Mouse (Mus musculus) thymus, adult 2 months (tissue): ENCODE results near the gene Slc25a22. TPM values are rescaled to one million over a fixed set of nuclear protein-coding genes. Genes with fewer than 3 reads are reported as not detected.

ENCODE experiments used
- DNase-seq: peaks from one replicate; pipeline ENCODE4 v3.0.0; 2021
- H3K27ac ChIP-seq: fragments of 200-500 bp; 2 replicates; pipeline ENCODE4 v1.5.1; 2012; ENCODE audit warnings: low read length, control low read depth; ENCODE audit not compliant: control insufficient read depth, insufficient read depth
- H3K27me3 ChIP-seq: fragments of 200-500 bp; 2 replicates; pipeline ENCODE4 v1.6.1; 2012; ENCODE audit warnings: mild to moderate bottlenecking, low read length, moderate library complexity, mixed read lengths; ENCODE audit not compliant: control insufficient read depth, insufficient read depth
- H3K36me3 ChIP-seq: fragments of 200-500 bp; 2 replicates; pipeline ENCODE4 v1.6.1; 2012; ENCODE audit warnings: mild to moderate bottlenecking, low read length, moderate library complexity; ENCODE audit not compliant: control insufficient read depth, insufficient read depth
- H3K4me1 ChIP-seq: fragments of 200-500 bp; replicated peaks from 2 replicates; pipeline ENCODE4 v1.6.1; 2012; ENCODE audit warnings: low read length; ENCODE audit not compliant: control insufficient read depth, insufficient read depth
- H3K4me3 ChIP-seq: fragments of 200-500 bp; 2 replicates; pipeline ENCODE4 v1.5.1; 2012; ENCODE audit warnings: mild to moderate bottlenecking, low read length, control low read depth, moderate library complexity; ENCODE audit not compliant: control insufficient read depth, insufficient read depth
- CTCF ChIP-seq: fragments of 200-500 bp; IDR thresholded peaks from 2 replicates; pipeline ENCODE4 v1.5.1; 2012; ENCODE audit warnings: mild to moderate bottlenecking, control low read depth, low read length, moderate library complexity, borderline replicate concordance; ENCODE audit not compliant: control insufficient read depth, poor library complexity, insufficient read depth; ENCODE audit errors: extremely low read depth
- POLR2A ChIP-seq: fragments of 200-500 bp; IDR thresholded peaks from 2 replicates; pipeline ENCODE4 v1.6.1; 2012; ENCODE audit warnings: mild to moderate bottlenecking, low read length, control low read depth, moderate library complexity; ENCODE audit not compliant: control insufficient read depth, poor library complexity, insufficient read depth; ENCODE audit errors: extremely low read depth
- WGBS: fragments of 180-500 bp; shearing (Covaris S2); methylation state at CpG from one replicate; pipeline ENCODE4 v1.1.7; 2018; 5-methylcytosine and 5-hydroxymethylcytosine counted together
- polyA plus RNA-seq: library from polyadenylated mRNA; depleted of rRNA; stranded (reverse); fragments of >200 nt; gene quantifications from 2 replicates; pipeline ENCODE4 v1.2.3, GENCODE M21; 2012; rRNA removed

The Slc25a22 gene
- polyA plus RNA-seq, 1 experiment, result 128 TPM

DNA sequence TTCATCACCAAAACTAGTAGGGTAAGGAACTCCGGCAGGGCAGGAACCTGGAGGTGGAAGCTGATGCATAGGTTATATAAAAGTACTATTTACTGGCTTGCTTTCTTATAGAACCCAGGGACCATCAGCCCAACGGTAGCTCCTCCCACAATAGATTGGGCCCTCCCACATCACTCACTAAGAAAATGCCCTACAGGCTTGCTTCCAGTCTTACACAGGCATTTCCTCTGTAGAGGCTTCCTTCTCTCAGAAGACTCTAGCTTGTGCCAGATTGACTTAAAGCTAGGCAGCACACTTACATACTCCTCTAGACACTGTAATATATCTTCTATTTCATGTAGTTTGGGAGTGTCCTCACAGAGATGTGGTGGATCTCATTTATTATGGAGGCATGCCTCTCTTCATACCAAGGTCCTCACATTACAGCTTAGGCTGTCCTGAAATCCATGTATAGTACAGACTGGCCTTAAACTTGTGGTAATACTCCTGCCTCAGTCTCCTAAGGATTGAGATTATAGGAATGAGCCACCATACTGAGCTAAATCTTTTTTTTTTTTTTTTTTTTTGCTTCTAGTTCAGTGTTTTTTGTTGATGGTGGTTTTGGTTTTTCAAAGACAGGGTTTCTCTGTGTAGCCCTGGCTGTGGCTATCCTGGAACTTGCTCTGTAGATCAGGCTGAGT is 49.7 kb downstream of the Slc25a22 start:
- no peak for DNase-seq
- H3K27ac ChIP-seq, result no peak overlapping the region
- peaks cover 6% of the 10 kb centered on the region for H3K4me1 ChIP-seq
- no peak overlapping the region for H3K4me3 ChIP-seq
- no peak for TF ChIP-seq POLR2A
- no peak for TF ChIP-seq CTCF
- H3K36me3 ChIP-seq, result no peaks in the 10 kb centered on the region
- WGBS, result 37% methylated on average over 2 of the region's 2 CpGs
- H3K27me3 ChIP-seq, result no peaks in the 10 kb centered on the region

DNA sequence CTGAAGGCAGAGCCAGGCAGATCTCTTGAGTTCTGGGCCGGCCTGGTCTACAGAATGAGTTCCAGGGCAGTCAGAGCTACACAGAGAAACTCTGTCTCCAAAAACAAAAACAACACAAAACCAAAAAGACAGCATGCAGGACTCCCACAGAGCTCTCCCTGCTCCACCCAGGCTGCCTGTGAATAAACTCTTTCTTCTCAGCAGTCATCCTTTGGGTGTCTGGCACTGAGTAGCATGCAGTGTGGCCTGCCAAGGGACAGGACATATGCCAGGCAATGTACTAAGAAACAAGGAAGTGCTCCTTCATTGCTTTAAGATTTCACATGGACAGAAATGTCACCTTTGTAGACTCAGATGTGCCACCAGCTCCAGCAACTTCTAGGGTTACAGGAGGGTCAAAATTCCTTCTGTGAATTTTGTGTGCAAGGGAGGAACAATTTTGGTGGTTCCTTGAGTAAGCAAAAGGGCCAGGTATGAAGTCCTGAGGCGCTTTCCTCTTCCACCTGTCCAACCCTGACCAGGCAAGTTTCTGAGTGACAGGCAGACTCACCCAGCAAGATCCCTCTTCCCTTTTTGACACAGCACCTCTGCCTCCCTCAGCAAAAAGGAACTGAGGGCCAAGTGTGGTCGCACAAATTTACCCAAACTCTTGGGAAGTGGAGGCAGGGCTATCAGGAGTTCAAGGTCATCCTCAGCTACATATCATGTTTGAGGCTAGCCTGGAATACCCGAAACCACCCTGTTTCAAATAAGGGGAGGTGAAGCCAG is 56.4 kb downstream of the Slc25a22 start:
- no peaks in the 10 kb centered on the region for H3K4me1 ChIP-seq
- DNase-seq, result no peak
- 64% methylated on average over 4 of the region's 4 CpGs for WGBS

More for the DNA sequence above, 56.4 kb downstream of the Slc25a22 start:
- Histone ChIP-seq H3K4me3 (no peak overlapping the region), H3K27me3 (no peaks in the 10 kb centered on the region), H3K27ac (no peak overlapping the region), H3K36me3 (no peaks in the 10 kb centered on the region)
- TF ChIP-seq CTCF (no peak), POLR2A (no peak)

Other genes with a start within 250 kb of the Slc25a22 start
- 65.6 and 77.9 TPM in 2 replicates for gene Hras, start 243.9 kb downstream of the Slc25a22 start, polyA plus RNA-seq
- gene Lrrc56, start 243.7 kb downstream of the Slc25a22 start, polyA plus RNA-seq, result 7.1 and 7.4 TPM in 2 replicates
- gene Lmntd2, start 223.8 kb downstream of the Slc25a22 start, polyA plus RNA-seq, result 4.6 and 5.5 TPM in 2 replicates
- gene Rassf7, start 222.0 kb downstream of the Slc25a22 start, polyA plus RNA-seq, result 29.8 TPM in 2 replicates
- 64.1 and 80.2 TPM in 2 replicates for gene Phrf1, start 209.1 kb downstream of the Slc25a22 start, polyA plus RNA-seq
- 219 and 278 TPM in 2 replicates for gene Irf7, start 171.4 kb downstream of the Slc25a22 start, polyA plus RNA-seq
- gene Cdhr5, start 161.1 kb downstream of the Slc25a22 start, polyA plus RNA-seq, result 2.2 and 2.7 TPM in 2 replicates
- 10.3 and 10.6 TPM in 2 replicates for gene Sct, start 158.8 kb downstream of the Slc25a22 start, polyA plus RNA-seq
- gene Drd4, start 145.9 kb downstream of the Slc25a22 start, polyA plus RNA-seq, result 0.18 and 0.47 TPM in 2 replicates
- gene Deaf1, start 110.2 kb downstream of the Slc25a22 start, polyA plus RNA-seq, result 34.9 and 40.2 TPM in 2 replicates
- gene Tmem80, start 110.2 kb downstream of the Slc25a22 start, polyA plus RNA-seq, result 78.1 and 81.8 TPM in 2 replicates
- gene Eps8l2, start 99.0 kb downstream of the Slc25a22 start, polyA plus RNA-seq, result 20.2 and 25.4 TPM in 2 replicates
- gene Taldo1, start 45.7 kb downstream of the Slc25a22 start, polyA plus RNA-seq, result 216 and 235 TPM in 2 replicates
- 98.1 and 104 TPM in 2 replicates for gene Gatd1, start 23.8 kb downstream of the Slc25a22 start, polyA plus RNA-seq
- gene Cend1, start 8.4 kb downstream of the Slc25a22 start, polyA plus RNA-seq, result 0.43 and 0.63 TPM in 2 replicates
- 109 and 133 TPM in 2 replicates for gene Pidd1, start 6.1 kb upstream of the Slc25a22 start, polyA plus RNA-seq
- gene Rplp2, start 9.5 kb upstream of the Slc25a22 start, polyA plus RNA-seq, result 674 and 750 TPM in 2 replicates
- 256 and 296 TPM in 2 replicates for gene Pnpla2, start 17.3 kb upstream of the Slc25a22 start, polyA plus RNA-seq
- gene Cracr2b, start 23.2 kb upstream of the Slc25a22 start, polyA plus RNA-seq, result 10.0 and 14.9 TPM in 2 replicates
- gene Cd151, start 29.5 kb upstream of the Slc25a22 start, polyA plus RNA-seq, result 132 and 186 TPM in 2 replicates
- 31.1 and 39.3 TPM in 2 replicates for gene Polr2l, start 37.2 kb upstream of the Slc25a22 start, polyA plus RNA-seq
- 36.9 and 45.1 TPM in 2 replicates for gene Tspan4, start 37.3 kb upstream of the Slc25a22 start, polyA plus RNA-seq
- gene Chid1, start 102.0 kb upstream of the Slc25a22 start, polyA plus RNA-seq, result 26.5 and 36.8 TPM in 2 replicates
- gene Ap2a2, start 124.3 kb upstream of the Slc25a22 start, polyA plus RNA-seq, result 40.9 and 45.7 TPM in 2 replicates
- gene Muc6, start 217.4 kb upstream of the Slc25a22 start, polyA plus RNA-seq, result 0.16 and 0.17 TPM in 2 replicates